Mouse (Mus musculus) gastrocnemius, adult 8-10 months (tissue): Measurements from ENCODE around the gene Tbc1d23. TPM values are rescaled to one million over a fixed set of nuclear protein-coding genes. Genes with fewer than 3 reads are reported as not detected.
"Not testable (repeated sequence)": the region's sequence is repeated elsewhere in the genome, so short reads cannot be mapped to it uniquely, and the experiment has no call there.

Experiments
- DNase-seq, 2 experiments: peaks; one replicate each; pipeline ENCODE4 v3.0.0; 2022; ENCODE audit warnings: low spot score in 2 of 2
- total RNA-seq, 4 experiments: library from RNA; stranded (reverse); gene quantifications; 2 replicates each; pipeline ENCODE4 v1.2.4; 2022

Gene Tbc1d23
- total RNA-seq, 4 experiments from 2014 or later, result 19.5 to 23.2 (median 19.7) TPM

DNA sequence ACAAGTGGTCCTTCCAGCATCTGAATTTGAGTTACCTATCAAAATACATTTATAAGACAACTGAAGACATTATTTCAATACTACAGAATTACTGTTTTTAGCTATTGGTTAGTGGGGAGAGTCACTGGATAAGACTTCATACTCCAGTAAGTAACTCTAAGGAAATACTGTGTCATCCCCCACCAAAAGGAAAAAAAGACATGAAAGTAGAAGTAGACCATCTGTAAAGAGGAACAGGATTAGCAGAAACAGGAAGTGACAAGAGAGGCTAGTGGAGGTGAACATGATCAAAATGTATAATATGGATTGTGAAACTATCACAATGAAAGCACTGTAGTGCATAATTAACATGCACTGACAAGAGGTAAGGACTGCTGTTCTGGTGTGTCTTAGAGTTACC, 15.3 kb downstream of the Tbc1d23 start:
- no peak for DNase-seq

DNA sequence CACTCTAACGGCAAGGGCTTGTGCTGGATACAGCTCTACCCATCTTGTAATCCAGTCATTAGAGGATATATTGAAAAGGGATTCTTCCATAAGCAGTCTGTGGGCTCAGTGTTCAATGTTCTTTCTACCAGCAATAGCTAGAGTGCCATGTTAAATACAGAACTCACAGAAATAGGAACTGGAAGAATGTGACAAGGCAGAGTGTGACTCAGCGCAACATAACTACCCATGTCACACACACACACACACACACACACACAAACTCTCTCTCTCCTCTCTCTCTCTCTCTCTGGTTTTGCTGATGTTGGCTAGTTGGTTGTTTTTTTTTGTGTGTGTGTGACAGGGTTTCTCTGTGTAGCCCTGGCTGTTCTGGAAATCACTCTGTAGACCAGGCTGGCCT, 20.3 kb downstream of the Tbc1d23 start:
- DNase-seq, result no peak

GRCm38 (mm10) chr16:57208342-57208741, 23.0 kb downstream of the Tbc1d23 start:
- no peak for DNase-seq

DNA sequence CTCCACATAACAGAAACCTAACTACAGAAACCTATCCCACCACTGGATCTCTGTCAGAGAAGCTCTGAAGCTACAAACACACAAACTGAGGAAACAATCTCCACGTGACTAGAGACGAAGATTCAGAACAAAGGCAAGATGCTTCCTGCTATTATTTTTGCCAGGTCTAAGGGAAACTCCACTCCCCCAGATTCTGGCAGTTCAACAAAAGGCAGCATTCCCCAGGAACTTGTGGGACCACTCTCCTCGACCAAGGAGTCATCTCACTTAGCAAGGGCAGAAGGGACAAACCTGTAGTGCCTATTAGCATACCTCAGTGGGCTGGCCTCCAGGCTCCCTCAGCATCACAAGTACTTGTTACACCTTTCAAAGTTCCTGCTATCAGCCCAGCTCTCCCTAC, 34.0 kb downstream of the Tbc1d23 start:
- no peak for DNase-seq

GRCm38 (mm10) chr16:57196590-57196989, 34.7 kb downstream of the Tbc1d23 start:
- no peak for DNase-seq

GRCm38 (mm10) chr16:57191214-57191613, 40.1 kb downstream of the Tbc1d23 start:
- DNase-seq, result no peak

- DNase-seq, result no peak
Observed at GRCm38 (mm10) chr16:57190390-57190789, 40.9 kb downstream of the Tbc1d23 start.

DNA sequence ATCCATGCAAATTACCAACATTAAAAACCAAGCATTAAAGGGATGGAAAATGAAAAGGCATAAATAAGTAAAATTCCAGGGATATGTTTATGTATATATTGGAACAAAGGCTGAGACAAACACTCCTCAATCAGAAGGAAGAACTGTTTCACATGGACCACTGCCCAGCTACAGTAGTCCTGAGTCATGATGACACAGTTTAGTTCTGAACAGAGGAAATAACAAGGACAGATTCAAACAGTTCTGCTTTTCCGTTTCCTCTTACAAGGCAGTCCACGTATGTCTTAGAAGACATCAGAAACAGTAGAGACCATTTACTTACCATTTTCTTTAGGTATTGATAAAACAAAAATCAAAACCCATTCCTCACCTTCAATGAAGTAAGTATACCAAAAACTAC, 41.8 kb downstream of the Tbc1d23 start:
- no peak for DNase-seq

DNA sequence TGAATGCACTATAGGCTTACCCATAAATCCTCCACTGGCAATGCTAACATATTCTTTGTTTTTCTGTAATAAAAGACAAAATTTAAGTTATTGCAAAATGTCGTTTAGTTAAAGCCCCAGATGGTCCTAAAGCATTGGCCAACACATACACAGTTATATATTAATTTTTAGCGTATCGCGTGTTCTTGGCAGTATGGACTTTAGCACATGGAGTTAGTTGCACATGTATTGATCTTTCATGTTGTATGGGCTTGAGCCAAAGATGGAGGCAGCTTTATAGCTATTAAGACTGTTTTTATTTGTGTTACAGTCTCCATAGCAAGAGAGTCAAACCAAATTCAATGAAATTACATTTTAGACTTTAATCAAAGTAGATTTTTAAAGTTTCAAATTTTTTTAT, 44.7 kb downstream of the Tbc1d23 start:
- DNase-seq, result no peak

- DNase-seq, result no peak
Observed at GRCm38 (mm10) chr16:57182037-57182436, 49.3 kb downstream of the Tbc1d23 start.

GRCm38 (mm10) chr16:57181180-57181579, 50.1 kb downstream of the Tbc1d23 start:
- peak in 1 of 2 experiments; percentile 5 for DNase-seq

DNA sequence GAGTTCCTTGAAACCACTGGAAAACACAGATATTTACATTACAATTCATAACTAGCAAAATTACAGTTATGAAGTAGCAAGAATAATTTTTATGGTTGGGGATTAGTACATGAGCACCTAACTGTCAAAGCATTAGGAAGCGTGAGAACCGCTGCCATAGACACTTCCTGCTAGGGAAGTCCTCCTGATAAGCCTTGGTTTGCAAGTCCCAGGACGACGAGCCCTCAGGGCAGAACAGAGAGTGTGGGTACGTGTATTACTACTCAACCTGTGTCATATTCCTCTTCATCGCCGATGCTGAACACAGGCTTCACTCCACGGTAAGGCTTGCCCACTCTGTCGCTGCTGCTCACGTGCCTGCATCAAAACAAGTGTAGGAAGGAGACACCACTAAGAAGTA, 53.6 kb downstream of the Tbc1d23 start:
- DNase-seq, result no peak

- DNase-seq, result no peak
Observed at GRCm38 (mm10) chr16:57177254-57177653, 54.0 kb downstream of the Tbc1d23 start.

DNA sequence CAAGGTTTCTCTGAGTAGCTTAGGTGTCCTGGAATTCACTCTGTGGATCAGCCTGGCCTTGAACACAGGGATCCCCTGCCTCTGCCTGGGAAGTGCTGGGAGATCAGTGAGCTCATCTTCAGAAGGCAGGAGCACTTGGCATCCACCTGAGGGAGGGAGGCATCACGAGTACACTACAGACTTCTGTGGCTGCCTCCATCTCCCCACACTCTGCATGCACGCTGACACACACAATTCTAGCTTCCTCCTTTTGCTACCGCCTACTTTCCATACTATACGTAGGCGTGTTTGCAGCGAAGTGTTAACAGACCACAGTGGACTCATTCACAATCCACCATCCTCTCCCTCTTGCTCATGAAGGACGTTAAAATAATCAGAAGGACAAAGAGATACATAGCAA, 55.0 kb downstream of the Tbc1d23 start:
- no peak for DNase-seq

DNA sequence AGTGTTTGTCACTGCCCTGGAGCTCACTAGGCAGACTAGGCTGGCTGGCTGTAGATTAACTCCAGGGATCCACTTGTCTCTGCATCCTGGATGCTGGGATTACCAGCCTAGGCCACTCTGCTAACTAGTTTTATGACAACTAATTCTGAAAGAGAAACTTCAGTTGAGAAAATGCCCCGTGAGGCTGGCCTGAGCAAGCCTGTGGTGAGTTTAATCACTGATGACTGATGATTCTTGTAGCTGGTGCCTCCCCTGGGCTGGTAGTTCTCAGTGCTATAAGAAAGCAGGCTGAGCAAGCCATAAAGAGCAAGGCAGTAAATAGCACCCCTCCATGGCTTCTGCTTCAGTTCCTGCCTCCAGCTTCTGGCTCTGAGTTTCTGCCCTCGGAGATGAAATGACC, 55.6 kb downstream of the Tbc1d23 start:
- no peak for DNase-seq

GRCm38 (mm10) chr16:57174480-57174879, 56.8 kb downstream of the Tbc1d23 start:
- DNase-seq, result not testable (repeated sequence)

- DNase-seq, result no peak
Observed at GRCm38 (mm10) chr16:57171570-57171969, 59.7 kb downstream of the Tbc1d23 start.

- DNase-seq, result no peak
Observed at GRCm38 (mm10) chr16:57171161-57171560, 60.1 kb downstream of the Tbc1d23 start.

DNA sequence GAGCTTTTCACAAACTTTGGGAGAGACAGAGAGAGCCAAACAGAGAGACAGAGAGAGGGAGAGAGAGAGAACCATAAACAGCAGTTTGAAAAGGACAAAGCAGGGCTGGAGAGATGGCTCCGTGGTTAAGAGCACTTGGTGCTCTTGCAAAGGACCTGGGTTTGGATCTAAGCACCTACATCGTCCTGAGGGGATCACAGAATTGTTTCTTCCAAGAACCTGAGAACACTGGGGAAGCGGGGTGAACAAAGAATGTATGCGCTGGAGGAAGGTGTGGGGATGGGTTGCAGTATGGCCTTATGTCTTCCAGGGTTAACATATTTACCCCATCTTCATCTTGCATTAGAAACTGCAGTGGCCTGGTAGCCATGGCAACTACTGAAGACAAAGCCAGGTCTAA, 63.1 kb downstream of the Tbc1d23 start:
- no peak for DNase-seq

- no peak for DNase-seq
Observed at GRCm38 (mm10) chr16:57167514-57167912, 63.8 kb downstream of the Tbc1d23 start.

- DNase-seq, result peak; percentile 88 to 90
Observed at GRCm38 (mm10) chr16:57166611-57167513, 64.4 kb downstream of the Tbc1d23 start, which contains the start of gene Nit2. TSS of gene Nit2 (minus strand) at chr16:57167341.

DNA sequence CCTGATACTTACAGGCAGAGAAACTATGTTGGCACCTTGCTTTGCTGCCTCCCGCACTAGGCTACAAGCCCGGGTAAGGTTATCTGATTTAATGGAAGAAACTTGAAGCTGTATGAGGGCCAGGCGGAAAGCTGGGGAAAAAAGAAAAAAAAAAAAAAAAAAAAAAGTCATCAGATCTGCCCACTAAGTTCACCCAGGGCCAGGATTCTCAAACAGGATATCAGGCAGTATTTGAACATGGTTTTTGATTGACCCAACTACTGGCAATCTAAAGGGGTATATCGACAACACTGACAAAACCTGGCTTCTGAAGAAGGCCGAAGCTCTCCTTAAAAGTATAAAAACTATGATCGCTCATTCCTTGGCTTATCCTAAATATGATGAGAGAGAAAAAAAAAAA, 65.2 kb downstream of the Tbc1d23 start:
- DNase-seq, result no peak

DNA sequence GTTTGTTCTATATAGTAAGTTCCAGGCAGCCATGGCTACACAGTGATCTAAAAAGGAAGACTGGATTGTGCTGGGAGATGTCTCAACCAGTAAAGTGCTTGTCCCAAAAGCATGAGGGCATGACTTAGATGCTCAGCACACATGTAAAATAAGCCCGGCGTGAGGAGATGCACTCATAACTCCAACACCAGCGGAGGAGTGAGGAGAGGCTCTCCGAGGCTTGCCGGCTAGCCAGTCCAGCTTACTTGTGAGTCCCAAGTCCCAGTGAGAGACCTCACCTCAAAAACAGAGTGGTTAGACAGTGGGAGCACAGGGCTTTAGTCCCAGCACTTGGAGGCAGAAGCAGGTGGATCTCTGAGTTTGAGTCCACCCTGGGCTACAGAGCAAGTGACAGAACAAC, 66.1 kb downstream of the Tbc1d23 start:
- no peak for DNase-seq
